Mouse (Mus musculus): ENCODE measurements at regions not wholly inside any gene's neighbourhood (a gene's known extent, or its start where the extent isn't known, plus 50 kb on each side); places are given as distances from the start of the nearest gene placed in this dataset.
"Not testable (repeated sequence)": the region's sequence is repeated elsewhere in the genome, so short reads cannot be mapped to it uniquely, and the experiment has no call there.

DNA sequence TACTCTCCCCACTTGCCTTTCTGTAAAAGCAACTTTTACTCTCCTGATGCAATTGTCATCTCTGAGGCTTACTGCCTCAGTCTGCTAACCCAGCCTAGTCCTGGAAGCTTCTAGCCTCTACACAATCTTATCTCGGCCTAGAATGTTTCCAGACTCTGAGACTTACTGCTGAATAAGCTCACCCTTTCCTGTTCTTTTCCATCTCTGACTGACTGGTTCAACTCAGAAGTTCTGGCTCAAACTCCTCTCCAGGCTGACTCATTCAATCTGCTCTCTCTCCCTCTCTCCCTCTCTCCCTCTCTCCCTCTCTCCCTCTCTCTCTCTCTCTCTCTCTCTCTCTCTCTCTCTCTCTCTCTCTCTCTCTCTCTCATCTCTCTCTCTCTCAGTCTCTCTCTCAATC is 146.3 kb upstream of the Ppp2r2d start:
- TF ChIP-seq MAX (IDR thresholded peaks at IDR 0.05); CTCF (IDR thresholded peaks at IDR 0.05; ENCODE audit: control insufficient read depth, insufficient read depth, insufficient read length); CEBPB (IDR thresholded peaks at IDR 0.05; ENCODE audit: low read depth); USF1 (IDR thresholded peaks at IDR 0.05; ENCODE audit: low read depth); MYOG (IDR thresholded peaks at IDR 0.05; ENCODE audit: control insufficient read depth, extremely low read depth, insufficient read length): not testable (repeated sequence)

All from C2C12 (cell line).